Mouse (Mus musculus): ENCODE results near the gene Olfr1058. TPM values are rescaled to one million over a fixed set of nuclear protein-coding genes. Genes with fewer than 3 reads are reported as not detected.

Gene Olfr1058
- polyA plus RNA-seq, 1 experiment from 2014 or later, result not detected

- no peak within 1 kb of the TSS for H3K4me3 ChIP-seq (replicated peaks; ENCODE audit: low read depth, low read length)
- H3K36me3 ChIP-seq (ENCODE audit: control insufficient read depth, insufficient read depth, low read length), result no peaks in the 10 kb centered on the region
- no peak within 1 kb of the TSS for H3K9ac ChIP-seq (replicated peaks; ENCODE audit: low read length)
- 89% methylated on average over 5 of the region's 5 CpGs for WGBS
- no peak for DNase-seq
- no peaks in the 10 kb centered on the region for H3K9me3 ChIP-seq (ENCODE audit: control insufficient read depth, low read length)
- no peak within 1 kb of the TSS for H3K27ac ChIP-seq (replicated peaks; ENCODE audit: low read depth, low read length)
- H3K4me1 ChIP-seq (ENCODE audit: control insufficient read depth, insufficient read depth, low read length), result no peaks in the 10 kb centered on the region
- no peak for ATAC-seq (ENCODE audit: low FRiP score, low TSS enrichment)
- no peaks in the 10 kb centered on the region for H3K27me3 ChIP-seq (ENCODE audit: control insufficient read depth, insufficient read depth, low read length)
- H3K4me2 ChIP-seq (ENCODE audit: low read length), result no peak within 1 kb of the TSS
These were observed 38.2 kb downstream of the Olfr1058 start, which contains the start of gene Olfr1055 for GRCm38 (mm10) chr2:86350184-86350583. Gene Olfr1055 (minus strand): TSS chr2:86350284.

- Histone ChIP-seq H3K36me3 (ENCODE audit: control insufficient read depth, insufficient read depth, low read length) (no peaks in the 10 kb centered on the region), H3K4me1 (ENCODE audit: control insufficient read depth, insufficient read depth, low read length) (no peaks in the 10 kb centered on the region), H3K27me3 (ENCODE audit: control insufficient read depth, insufficient read depth, low read length) (no peaks in the 10 kb centered on the region), H3K4me2 (ENCODE audit: low read length) (no peak within 1 kb of the TSS), H3K9ac (replicated peaks; ENCODE audit: low read length) (no peak within 1 kb of the TSS), H3K27ac (replicated peaks; ENCODE audit: low read depth, low read length) (no peak within 1 kb of the TSS), H3K9me3 (ENCODE audit: control insufficient read depth, low read length) (no peaks in the 10 kb centered on the region), H3K4me3 (replicated peaks; ENCODE audit: low read depth, low read length) (no peak within 1 kb of the TSS)
- no peak for DNase-seq
- WGBS, result 91% methylated on average over 3 of the region's 3 CpGs
- no peak for ATAC-seq (ENCODE audit: low FRiP score, low TSS enrichment)
These were observed 53.0 kb downstream of the Olfr1058 start, which contains the start of gene Olfr1054 for GRCm38 (mm10) chr2:86335333-86335732. Gene Olfr1054 (minus strand): TSS chr2:86335433.

Other genes with a start within 250 kb of the Olfr1058 start
- not detected in 2 replicates for gene Olfr1040, start 241.8 kb downstream of the Olfr1058 start, polyA plus RNA-seq (2014; fragmentation: Nextera tagmentation; extraction: Ambion mirVana)
- not detected in 2 replicates for gene Olfr1042, start 226.7 kb downstream of the Olfr1058 start, polyA plus RNA-seq (2014; fragmentation: Nextera tagmentation; extraction: Ambion mirVana)
- gene Olfr1043, start 221.0 kb downstream of the Olfr1058 start, polyA plus RNA-seq (2014; fragmentation: Nextera tagmentation; extraction: Ambion mirVana), result not detected in 2 replicates
- not detected in 2 replicates for gene Olfr1044, start 210.7 kb downstream of the Olfr1058 start, polyA plus RNA-seq (2014; fragmentation: Nextera tagmentation; extraction: Ambion mirVana)
- not detected in 2 replicates for gene Olfr52, start 202.9 kb downstream of the Olfr1058 start, polyA plus RNA-seq (2014; fragmentation: Nextera tagmentation; extraction: Ambion mirVana)
- not detected in 2 replicates for gene Olfr1045, start 185.6 kb downstream of the Olfr1058 start, polyA plus RNA-seq (2014; fragmentation: Nextera tagmentation; extraction: Ambion mirVana)
- gene Olfr1046, start 169.2 kb downstream of the Olfr1058 start, polyA plus RNA-seq (2014; fragmentation: Nextera tagmentation; extraction: Ambion mirVana), result not detected in 2 replicates
- not detected in 2 replicates for gene Olfr1047, start 157.2 kb downstream of the Olfr1058 start, polyA plus RNA-seq (2014; fragmentation: Nextera tagmentation; extraction: Ambion mirVana)
- not detected in 2 replicates for gene Olfr1048, start 148.3 kb downstream of the Olfr1058 start, polyA plus RNA-seq (2014; fragmentation: Nextera tagmentation; extraction: Ambion mirVana)
- gene Olfr1049, start 130.2 kb downstream of the Olfr1058 start, polyA plus RNA-seq (2014; fragmentation: Nextera tagmentation; extraction: Ambion mirVana), result not detected in 2 replicates
- gene Olfr1051, start 109.5 kb downstream of the Olfr1058 start, polyA plus RNA-seq (2014; fragmentation: Nextera tagmentation; extraction: Ambion mirVana), result not detected in 2 replicates
- gene Olfr1052, start 96.1 kb downstream of the Olfr1058 start, polyA plus RNA-seq (2014; fragmentation: Nextera tagmentation; extraction: Ambion mirVana), result not detected in 2 replicates
- gene Olfr1053, start 73.3 kb downstream of the Olfr1058 start, polyA plus RNA-seq (2014; fragmentation: Nextera tagmentation; extraction: Ambion mirVana), result not detected in 2 replicates
- gene Olfr1054, start 53.1 kb downstream of the Olfr1058 start, polyA plus RNA-seq (2014; fragmentation: Nextera tagmentation; extraction: Ambion mirVana), result not detected in 2 replicates
- not detected in 2 replicates for gene Olfr1055, start 38.3 kb downstream of the Olfr1058 start, polyA plus RNA-seq (2014; fragmentation: Nextera tagmentation; extraction: Ambion mirVana)
- not detected in 2 replicates for gene Olfr1056, start 26.1 kb downstream of the Olfr1058 start, polyA plus RNA-seq (2014; fragmentation: Nextera tagmentation; extraction: Ambion mirVana)
- not detected in 2 replicates for gene Olfr1057, start 10.2 kb downstream of the Olfr1058 start, polyA plus RNA-seq (2014; fragmentation: Nextera tagmentation; extraction: Ambion mirVana)
- not detected in 2 replicates for gene Olfr1061, start 25.5 kb upstream of the Olfr1058 start, polyA plus RNA-seq (2014; fragmentation: Nextera tagmentation; extraction: Ambion mirVana)
- gene Olfr1062, start 38.2 kb upstream of the Olfr1058 start, polyA plus RNA-seq (2014; fragmentation: Nextera tagmentation; extraction: Ambion mirVana), result not detected in 2 replicates
- gene Olfr1065, start 62.0 kb upstream of the Olfr1058 start, polyA plus RNA-seq (2014; fragmentation: Nextera tagmentation; extraction: Ambion mirVana), result not detected in 2 replicates
- not detected in 2 replicates for gene Olfr1066, start 67.7 kb upstream of the Olfr1058 start, polyA plus RNA-seq (2014; fragmentation: Nextera tagmentation; extraction: Ambion mirVana)
- gene Olfr228, start 98.8 kb upstream of the Olfr1058 start, polyA plus RNA-seq (2014; fragmentation: Nextera tagmentation; extraction: Ambion mirVana), result not detected in 2 replicates
- gene Olfr1076, start 119.9 kb upstream of the Olfr1058 start, polyA plus RNA-seq (2014; fragmentation: Nextera tagmentation; extraction: Ambion mirVana), result not detected in 2 replicates
- gene Olfr1079, start 153.9 kb upstream of the Olfr1058 start, polyA plus RNA-seq (2014; fragmentation: Nextera tagmentation; extraction: Ambion mirVana), result not detected in 2 replicates
- not detected in 2 replicates for gene Olfr1080, start 169.7 kb upstream of the Olfr1058 start, polyA plus RNA-seq (2014; fragmentation: Nextera tagmentation; extraction: Ambion mirVana)
- not detected in 2 replicates for gene Olfr1082, start 210.4 kb upstream of the Olfr1058 start, polyA plus RNA-seq (2014; fragmentation: Nextera tagmentation; extraction: Ambion mirVana)

Measured in midbrain, embryonic 14.5 days (tissue).